Mouse (Mus musculus): ENCODE measurements at regions not wholly inside any gene's neighbourhood (a gene's known extent, or its start where the extent isn't known, plus 50 kb on each side); places are given as distances from the start of the nearest gene placed in this dataset.

- H3K9me3 ChIP-seq (ENCODE audit: control insufficient read depth, low read length): no peaks in the 10 kb centered on the region
- peaks cover 5% of the 10 kb centered on the region; the same call in 1 of the 2 replicates for H3K4me1 ChIP-seq (ENCODE audit: control insufficient read depth, insufficient read depth, low read length)
- 28% methylated on average over 3 of the region's 3 CpGs for WGBS
- H3K36me3 ChIP-seq (ENCODE audit: control insufficient read depth, insufficient read depth, low read length): no peaks in the 10 kb centered on the region
- H3K4me2 ChIP-seq (ENCODE audit: low read length): no peak overlapping the region
- no peak overlapping the region for H3K27ac ChIP-seq (replicated peaks; ENCODE audit: low read depth, low read length)
- H3K4me3 ChIP-seq (replicated peaks; ENCODE audit: low read depth, low read length): no peak overlapping the region
- no peak overlapping the region for H3K9ac ChIP-seq (replicated peaks; ENCODE audit: low read length)
- no peaks in the 10 kb centered on the region for H3K27me3 ChIP-seq (ENCODE audit: control insufficient read depth, insufficient read depth, low read length)
- no peak for ATAC-seq (ENCODE audit: low FRiP score, low TSS enrichment)
- peak; percentile 62 for DNase-seq
These were observed 1633.5 kb upstream of the Gm6569 start for GRCm38 (mm10) chr15:72200861-72201260.

GRCm38 (mm10) chr15:72201791-72202190, 1632.6 kb upstream of the Gm6569 start:
- no peak overlapping the region for H3K9ac ChIP-seq (replicated peaks; ENCODE audit: low read length)
- H3K4me1 ChIP-seq (ENCODE audit: control insufficient read depth, insufficient read depth, low read length): peaks cover 10% of the 10 kb centered on the region
- H3K9me3 ChIP-seq (ENCODE audit: control insufficient read depth, low read length): no peaks in the 10 kb centered on the region
- H3K27ac ChIP-seq (replicated peaks; ENCODE audit: low read depth, low read length): no peak overlapping the region
- ATAC-seq (ENCODE audit: low FRiP score, low TSS enrichment) (no peak), DNase-seq (no peak)
- no peaks in the 10 kb centered on the region for H3K36me3 ChIP-seq (ENCODE audit: control insufficient read depth, insufficient read depth, low read length)
- no peaks in the 10 kb centered on the region for H3K27me3 ChIP-seq (ENCODE audit: control insufficient read depth, insufficient read depth, low read length)
- 62% methylated on average over 1 of the region's 1 CpGs for WGBS
- no peak overlapping the region for H3K4me2 ChIP-seq (ENCODE audit: low read length)
- H3K4me3 ChIP-seq (replicated peaks; ENCODE audit: low read depth, low read length): no peak overlapping the region

GRCm38 (mm10) chr15:72205240-72205799, 1629.0 kb upstream of the Gm6569 start:
- Histone ChIP-seq H3K27ac (replicated peaks; ENCODE audit: low read depth, low read length) (peak overlapping the region; percentile 74), H3K27me3 (ENCODE audit: control insufficient read depth, insufficient read depth, low read length) (no peaks in the 10 kb centered on the region), H3K9me3 (ENCODE audit: control insufficient read depth, low read length) (no peaks in the 10 kb centered on the region), H3K36me3 (ENCODE audit: control insufficient read depth, insufficient read depth, low read length) (no peaks in the 10 kb centered on the region), H3K4me3 (replicated peaks; ENCODE audit: low read depth, low read length) (no peak overlapping the region), H3K9ac (replicated peaks; ENCODE audit: low read length) (no peak overlapping the region), H3K4me2 (ENCODE audit: low read length) (no peak overlapping the region), H3K4me1 (ENCODE audit: control insufficient read depth, insufficient read depth, low read length) (peaks cover 10% of the 10 kb centered on the region)
- ATAC-seq (ENCODE audit: low FRiP score, low TSS enrichment) (no peak), DNase-seq (peak; percentile 49)
- 49% methylated on average over 8 of the region's 8 CpGs for WGBS

- peak; percentile 95 for DNase-seq
- Histone ChIP-seq H3K27ac (replicated peaks; ENCODE audit: low read depth, low read length) (peak overlapping the region; percentile 74), H3K36me3 (ENCODE audit: control insufficient read depth, insufficient read depth, low read length) (no peaks in the 10 kb centered on the region), H3K27me3 (ENCODE audit: control insufficient read depth, insufficient read depth, low read length) (no peaks in the 10 kb centered on the region), H3K4me2 (ENCODE audit: low read length) (peak overlapping the region; percentile 23; the same call in 1 of the 2 replicates), H3K4me1 (ENCODE audit: control insufficient read depth, insufficient read depth, low read length) (peaks cover 10% of the 10 kb centered on the region), H3K4me3 (replicated peaks; ENCODE audit: low read depth, low read length) (no peak overlapping the region), H3K9me3 (ENCODE audit: control insufficient read depth, low read length) (no peaks in the 10 kb centered on the region), H3K9ac (replicated peaks; ENCODE audit: low read length) (no peak overlapping the region)
- 11% methylated on average over 9 of the region's 9 CpGs for WGBS
- peak; percentile 87; the same call in 1 of the 2 replicates for ATAC-seq (ENCODE audit: low FRiP score, low TSS enrichment)
These were observed 1628.4 kb upstream of the Gm6569 start for GRCm38 (mm10) chr15:72205950-72206349.

- H3K4me1 ChIP-seq (ENCODE audit: control insufficient read depth, insufficient read depth, low read length): peaks cover 10% of the 10 kb centered on the region
- no peak for DNase-seq
- H3K4me3 ChIP-seq (replicated peaks; ENCODE audit: low read depth, low read length): no peak overlapping the region
- no peaks in the 10 kb centered on the region for H3K9me3 ChIP-seq (ENCODE audit: control insufficient read depth, low read length)
- no peak overlapping the region for H3K4me2 ChIP-seq (ENCODE audit: low read length)
- no peaks in the 10 kb centered on the region for H3K36me3 ChIP-seq (ENCODE audit: control insufficient read depth, insufficient read depth, low read length)
- H3K27me3 ChIP-seq (ENCODE audit: control insufficient read depth, insufficient read depth, low read length): no peaks in the 10 kb centered on the region
- no peak overlapping the region for H3K9ac ChIP-seq (replicated peaks; ENCODE audit: low read length)
- no peak for ATAC-seq (ENCODE audit: low FRiP score, low TSS enrichment)
- H3K27ac ChIP-seq (replicated peaks; ENCODE audit: low read depth, low read length): no peak overlapping the region
- 92% methylated on average over 4 of the region's 4 CpGs for WGBS
These were observed 1626.8 kb upstream of the Gm6569 start for GRCm38 (mm10) chr15:72207589-72207988.

GRCm38 (mm10) chr15:72208076-72208475, 1626.3 kb upstream of the Gm6569 start:
- no peaks in the 10 kb centered on the region for H3K9me3 ChIP-seq (ENCODE audit: control insufficient read depth, low read length)
- no peaks in the 10 kb centered on the region for H3K36me3 ChIP-seq (ENCODE audit: control insufficient read depth, insufficient read depth, low read length)
- ATAC-seq (ENCODE audit: low FRiP score, low TSS enrichment) (no peak), DNase-seq (no peak)
- no peak overlapping the region for H3K4me3 ChIP-seq (replicated peaks; ENCODE audit: low read depth, low read length)
- 66% methylated on average over 4 of the region's 4 CpGs for WGBS
- peaks cover 10% of the 10 kb centered on the region for H3K4me1 ChIP-seq (ENCODE audit: control insufficient read depth, insufficient read depth, low read length)
- no peak overlapping the region for H3K27ac ChIP-seq (replicated peaks; ENCODE audit: low read depth, low read length)
- no peaks in the 10 kb centered on the region for H3K27me3 ChIP-seq (ENCODE audit: control insufficient read depth, insufficient read depth, low read length)
- H3K9ac ChIP-seq (replicated peaks; ENCODE audit: low read length): no peak overlapping the region
- H3K4me2 ChIP-seq (ENCODE audit: low read length): no peak overlapping the region

- WGBS: 88% methylated on average over 7 of the region's 7 CpGs
- Histone ChIP-seq H3K9me3 (ENCODE audit: control insufficient read depth, low read length) (no peaks in the 10 kb centered on the region), H3K4me1 (ENCODE audit: control insufficient read depth, insufficient read depth, low read length) (peaks cover 10% of the 10 kb centered on the region), H3K27me3 (ENCODE audit: control insufficient read depth, insufficient read depth, low read length) (no peaks in the 10 kb centered on the region), H3K4me3 (replicated peaks; ENCODE audit: low read depth, low read length) (no peak overlapping the region), H3K9ac (replicated peaks; ENCODE audit: low read length) (no peak overlapping the region), H3K4me2 (ENCODE audit: low read length) (no peak overlapping the region), H3K27ac (replicated peaks; ENCODE audit: low read depth, low read length) (no peak overlapping the region), H3K36me3 (ENCODE audit: control insufficient read depth, insufficient read depth, low read length) (no peaks in the 10 kb centered on the region)
- DNase-seq (no peak), ATAC-seq (ENCODE audit: low FRiP score, low TSS enrichment) (no peak)
These were observed 1625.4 kb upstream of the Gm6569 start for GRCm38 (mm10) chr15:72208973-72209372.

GRCm38 (mm10) chr15:72217731-72218130, 1616.6 kb upstream of the Gm6569 start:
- H3K9me3 ChIP-seq (ENCODE audit: control insufficient read depth, low read length): no peaks in the 10 kb centered on the region
- no peak overlapping the region for H3K27ac ChIP-seq (replicated peaks; ENCODE audit: low read depth, low read length)
- 75% methylated on average over 5 of the region's 5 CpGs for WGBS
- H3K4me1 ChIP-seq (ENCODE audit: control insufficient read depth, insufficient read depth, low read length): no peaks in the 10 kb centered on the region
- no peaks in the 10 kb centered on the region for H3K36me3 ChIP-seq (ENCODE audit: control insufficient read depth, insufficient read depth, low read length)
- no peak overlapping the region for H3K9ac ChIP-seq (replicated peaks; ENCODE audit: low read length)
- no peak for DNase-seq
- no peak overlapping the region for H3K4me3 ChIP-seq (replicated peaks; ENCODE audit: low read depth, low read length)
- no peak overlapping the region for H3K4me2 ChIP-seq (ENCODE audit: low read length)
- ATAC-seq (ENCODE audit: low FRiP score, low TSS enrichment): no peak
- H3K27me3 ChIP-seq (ENCODE audit: control insufficient read depth, insufficient read depth, low read length): no peaks in the 10 kb centered on the region

GRCm38 (mm10) chr15:72219985-72220384, 1614.4 kb upstream of the Gm6569 start:
- Histone ChIP-seq H3K4me2 (ENCODE audit: low read length) (no peak overlapping the region), H3K4me3 (replicated peaks; ENCODE audit: low read depth, low read length) (no peak overlapping the region), H3K4me1 (ENCODE audit: control insufficient read depth, insufficient read depth, low read length) (no peaks in the 10 kb centered on the region), H3K27ac (replicated peaks; ENCODE audit: low read depth, low read length) (no peak overlapping the region), H3K27me3 (ENCODE audit: control insufficient read depth, insufficient read depth, low read length) (no peaks in the 10 kb centered on the region), H3K36me3 (ENCODE audit: control insufficient read depth, insufficient read depth, low read length) (no peaks in the 10 kb centered on the region), H3K9me3 (ENCODE audit: control insufficient read depth, low read length) (no peaks in the 10 kb centered on the region), H3K9ac (replicated peaks; ENCODE audit: low read length) (no peak overlapping the region)
- WGBS: 86% methylated on average over 7 of the region's 7 CpGs
- ATAC-seq (ENCODE audit: low FRiP score, low TSS enrichment) (no peak), DNase-seq (no peak)
